Mouse (Mus musculus) neural tube, embryonic 12.5 days (tissue): Measurements from ENCODE around the gene Ankk1. TPM values are rescaled to one million over a fixed set of nuclear protein-coding genes. Genes with fewer than 3 reads are reported as not detected.

Source experiments
- ATAC-seq: fragments of 200-750 bp; cut with Nextera tagmentation; 2 replicates; pipeline ENCODE4 v1.8.0; 2017; ENCODE audit warnings: low read depth, mild to moderate bottlenecking, moderate TSS enrichment, moderate library complexity; ENCODE audit not compliant: low FRiP score
- H3K27ac ChIP-seq: fragments of 300-500 bp; sonication (generic); 2 replicates; pipeline ENCODE4 v1.5.1; 2016
- H3K27me3 ChIP-seq: fragments of 300-500 bp; sonication (generic); replicated peaks from 2 replicates; pipeline ENCODE4 v1.6.1; 2016; ENCODE audit warnings: mild to moderate bottlenecking
- H3K36me3 ChIP-seq: fragments of 300-500 bp; sonication (generic); 2 replicates; pipeline ENCODE4 v1.6.1; 2016; ENCODE audit warnings: mild to moderate bottlenecking
- H3K4me1 ChIP-seq: fragments of 300-500 bp; sonication (generic); 2 replicates; pipeline ENCODE4 v1.6.1; 2016
- H3K4me2 ChIP-seq: fragments of 300-500 bp; sonication (generic); replicated peaks from 2 replicates; pipeline ENCODE4 v1.6.1; 2016; ENCODE audit warnings: mild to moderate bottlenecking
- H3K4me3 ChIP-seq: fragments of 300-500 bp; sonication (generic); 2 replicates; pipeline ENCODE4 v1.5.1; 2016
- H3K9ac ChIP-seq: fragments of 300-500 bp; sonication (generic); 2 replicates; pipeline ENCODE4 v1.6.1; 2016; ENCODE audit warnings: mild to moderate bottlenecking
- H3K9me3 ChIP-seq: fragments of 300-500 bp; sonication (generic); 2 replicates; pipeline ENCODE4 v1.6.1; 2016; ENCODE audit warnings: mild to moderate bottlenecking
- WGBS: fragments of 180-500 bp; shearing (Covaris S2); methylation state at CpG from one replicate; pipeline ENCODE4 v1.1.7; 2016; 5-methylcytosine and 5-hydroxymethylcytosine counted together
- polyA plus RNA-seq: library from polyadenylated mRNA; unstranded; fragments of >200 nt; fragmentation: Nextera tagmentation; extraction: Ambion mirVana; gene quantifications from 2 replicates; pipeline ENCODE4 v1.2.1, GENCODE M21; 2016

The Ankk1 gene
- polyA plus RNA-seq, result not detected in 2 replicates

DNA sequence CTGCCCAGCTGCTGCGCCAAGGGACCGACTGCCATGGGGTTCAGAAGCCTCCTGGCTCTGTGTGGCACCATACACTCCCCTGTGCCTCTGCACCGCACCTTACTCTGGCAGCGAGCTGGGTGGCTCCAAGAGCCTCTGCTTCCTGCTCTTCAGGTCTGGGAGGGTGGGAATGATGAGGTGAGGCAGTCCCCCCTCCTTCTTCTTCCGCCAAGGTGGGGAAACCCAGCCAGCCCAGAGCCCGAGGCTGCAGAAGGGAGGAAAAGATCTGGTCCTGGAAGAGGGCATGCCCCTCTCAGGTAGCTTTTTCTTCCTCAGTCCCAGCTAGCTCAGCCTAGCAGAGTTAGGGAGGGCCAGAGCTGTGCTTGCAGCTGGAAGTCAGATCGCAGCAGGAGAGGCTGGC is at the start of gene Ankk1:
Gene Ankk1 (minus strand): TSS at position 101 of the 400 bp plus-strand sequence.
- 0 out of 2 replicates have a peak, but pooled peaks cover 2% of the 10 kb centered on the region for H3K4me1 ChIP-seq
- H3K4me2 ChIP-seq, result no peak within 1 kb of the TSS
- no peaks in the 10 kb centered on the region for H3K27me3 ChIP-seq
- WGBS, result 85% methylated on average over 7 of the region's 7 CpGs
- H3K4me3 ChIP-seq, result no peak within 1 kb of the TSS
- no peaks in the 10 kb centered on the region for H3K36me3 ChIP-seq
- no peak for ATAC-seq
- H3K27ac ChIP-seq, result no peak within 1 kb of the TSS
- H3K9me3 ChIP-seq, result no peaks in the 10 kb centered on the region
- H3K9ac ChIP-seq, result no peak within 1 kb of the TSS

DNA sequence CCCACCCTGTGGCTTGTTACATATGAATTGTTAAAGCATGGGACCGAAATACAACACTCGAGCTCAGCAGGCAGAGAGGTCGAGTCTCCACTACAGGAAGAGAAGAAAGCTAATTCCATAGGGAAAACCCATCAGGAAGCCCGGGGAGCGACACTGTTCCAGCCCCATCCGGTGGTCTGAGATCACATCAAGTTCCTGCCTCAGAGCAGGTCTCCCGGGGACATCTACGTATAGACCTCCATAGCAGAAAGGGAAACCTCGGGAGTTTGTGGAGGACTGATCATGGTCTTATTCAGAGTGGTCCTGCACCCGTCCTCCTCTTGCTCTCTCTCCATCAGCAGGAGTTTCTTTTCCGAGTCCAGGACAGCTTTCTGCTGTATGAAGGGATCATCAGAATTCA is 45.3 kb upstream of the Ankk1 start:
- no peaks in the 10 kb centered on the region for H3K27me3 ChIP-seq
- no peaks in the 10 kb centered on the region for H3K36me3 ChIP-seq
- H3K27ac ChIP-seq, result no peak overlapping the region
- no peak overlapping the region for H3K4me3 ChIP-seq
- no peak overlapping the region for H3K4me2 ChIP-seq
- H3K9ac ChIP-seq, result no peak overlapping the region
- 73% methylated on average over 11 of the region's 11 CpGs for WGBS
- ATAC-seq, result no peak
- H3K9me3 ChIP-seq, result no peaks in the 10 kb centered on the region
- no peaks in the 10 kb centered on the region for H3K4me1 ChIP-seq

- Histone ChIP-seq H3K9me3 (no peaks in the 10 kb centered on the region), H3K27me3 (no peaks in the 10 kb centered on the region), H3K9ac (no peak overlapping the region), H3K4me1 (no peaks in the 10 kb centered on the region), H3K4me2 (no peak overlapping the region), H3K36me3 (no peaks in the 10 kb centered on the region), H3K4me3 (no peak overlapping the region), H3K27ac (no peak overlapping the region)
- 91% methylated on average over 6 of the region's 6 CpGs for WGBS
- ATAC-seq, result no peak
These were observed 44.1 kb upstream of the Ankk1 start for GRCm38 (mm10) chr9:49470946-49471345.

- no peak for ATAC-seq
These were observed 43.2 kb upstream of the Ankk1 start for GRCm38 (mm10) chr9:49470006-49470405.

DNA sequence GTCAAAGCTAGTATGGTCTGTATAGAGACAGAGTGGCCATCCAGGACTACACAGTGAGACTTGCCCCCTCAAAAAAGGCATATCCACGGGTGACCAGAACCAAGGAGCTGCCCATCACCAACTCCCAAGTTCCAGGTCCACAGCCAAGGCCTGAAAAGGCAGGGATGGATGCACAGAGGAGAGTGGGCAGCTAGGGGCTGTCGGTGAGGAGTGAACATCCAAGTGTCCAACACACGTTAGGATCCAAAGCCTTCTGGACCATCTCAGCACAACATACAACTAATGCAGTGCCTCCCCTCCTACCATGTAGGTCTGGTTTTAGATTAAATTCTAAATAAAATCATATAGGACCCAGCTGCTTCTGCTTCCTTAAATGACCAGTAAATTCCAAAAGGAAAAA is 29.3 kb upstream of the Ankk1 start:
- Histone ChIP-seq H3K9me3 (no peaks in the 10 kb centered on the region), H3K27ac (no peak overlapping the region), H3K36me3 (no peaks in the 10 kb centered on the region), H3K4me1 (no peaks in the 10 kb centered on the region), H3K9ac (no peak overlapping the region), H3K27me3 (no peaks in the 10 kb centered on the region), H3K4me2 (no peak overlapping the region), H3K4me3 (no peak overlapping the region)
- 90% methylated on average over 3 of the region's 3 CpGs for WGBS
- ATAC-seq, result no peak

More at GRCm38 (mm10) chr9:49470006-49470405, 43.2 kb upstream of the Ankk1 start:
- 95% methylated on average over 19 of the region's 19 CpGs for WGBS
- Histone ChIP-seq H3K36me3 (no peaks in the 10 kb centered on the region), H3K4me1 (no peaks in the 10 kb centered on the region), H3K4me3 (no peak overlapping the region), H3K4me2 (no peak overlapping the region), H3K27me3 (no peaks in the 10 kb centered on the region), H3K9ac (no peak overlapping the region), H3K27ac (no peak overlapping the region), H3K9me3 (no peaks in the 10 kb centered on the region)

DNA sequence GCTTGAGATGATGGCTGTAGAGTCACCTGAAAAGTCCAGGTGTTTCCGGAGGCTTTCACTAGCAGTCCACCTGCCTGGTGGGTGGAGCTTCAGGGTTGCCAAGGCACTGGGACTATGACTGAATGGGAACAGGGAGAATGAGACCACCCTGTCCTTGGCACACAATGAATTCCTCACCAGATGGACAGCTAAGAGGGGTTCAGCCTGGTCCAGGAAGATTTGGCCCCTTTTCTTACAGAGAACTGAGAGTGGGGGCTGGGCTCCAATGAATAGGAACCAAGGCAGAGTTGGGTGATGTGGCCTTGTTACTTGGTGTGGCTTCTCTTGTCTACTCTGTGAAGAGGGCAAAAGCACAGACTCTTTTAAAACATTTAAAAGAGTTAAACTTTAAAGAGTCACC is 25.6 kb upstream of the Ankk1 start:
- 94% methylated on average over 1 of the region's 1 CpGs for WGBS

DNA sequence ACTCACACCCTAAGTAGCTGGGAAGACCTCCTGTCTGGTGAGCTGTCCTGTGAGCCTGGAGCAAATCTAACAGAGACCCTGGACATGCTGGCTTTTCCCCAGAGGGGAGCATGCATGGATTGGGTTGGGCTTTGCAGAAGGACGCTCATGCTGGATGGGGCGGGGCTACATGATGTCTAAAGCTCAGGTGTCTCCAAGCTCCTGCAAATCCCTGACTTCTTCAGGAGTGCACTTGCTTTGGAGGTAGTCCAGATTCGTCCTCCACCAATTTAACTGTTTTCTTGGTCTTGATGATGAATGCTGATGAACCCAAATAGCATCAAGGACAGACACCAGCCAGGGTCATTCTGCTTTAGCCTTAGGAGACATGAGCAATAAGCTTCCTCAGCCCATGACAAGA is 23.7 kb upstream of the Ankk1 start:
- Histone ChIP-seq H3K27ac (no peak overlapping the region), H3K4me3 (no peak overlapping the region), H3K4me1 (no peaks in the 10 kb centered on the region), H3K36me3 (no peaks in the 10 kb centered on the region), H3K27me3 (no peaks in the 10 kb centered on the region), H3K9me3 (no peaks in the 10 kb centered on the region), H3K9ac (no peak overlapping the region), H3K4me2 (no peak overlapping the region)
- no peak for ATAC-seq
- 76% methylated on average over 3 of the region's 3 CpGs for WGBS

More for the DNA sequence above, 25.6 kb upstream of the Ankk1 start:
- Histone ChIP-seq H3K36me3 (no peaks in the 10 kb centered on the region), H3K4me3 (no peak overlapping the region), H3K27me3 (no peaks in the 10 kb centered on the region), H3K4me1 (no peaks in the 10 kb centered on the region), H3K27ac (no peak overlapping the region), H3K9ac (no peak overlapping the region), H3K9me3 (no peaks in the 10 kb centered on the region), H3K4me2 (no peak overlapping the region)
- ATAC-seq, result no peak

GRCm38 (mm10) chr9:49442621-49443020 is 15.8 kb upstream of the Ankk1 start:
- Histone ChIP-seq H3K27ac (no peak overlapping the region), H3K9ac (no peak overlapping the region), H3K9me3 (no peaks in the 10 kb centered on the region), H3K36me3 (no peaks in the 10 kb centered on the region), H3K4me1 (no peaks in the 10 kb centered on the region), H3K4me2 (no peak overlapping the region), H3K4me3 (no peak overlapping the region), H3K27me3 (no peaks in the 10 kb centered on the region)
- WGBS, result 82% methylated on average over 3 of the region's 3 CpGs
- ATAC-seq, result no peak

- Histone ChIP-seq H3K4me2 (no peak overlapping the region), H3K9ac (no peak overlapping the region), H3K4me1 (0 out of 2 replicates have a peak, but pooled peaks cover 2% of the 10 kb centered on the region), H3K36me3 (no peaks in the 10 kb centered on the region), H3K4me3 (no peak overlapping the region), H3K27ac (no peak overlapping the region), H3K27me3 (no peaks in the 10 kb centered on the region), H3K9me3 (no peaks in the 10 kb centered on the region)
- WGBS, result 82% methylated on average over 5 of the region's 5 CpGs
- no peak for ATAC-seq
These were observed 657 bp upstream of the Ankk1 start for GRCm38 (mm10) chr9:49427478-49427877.

DNA sequence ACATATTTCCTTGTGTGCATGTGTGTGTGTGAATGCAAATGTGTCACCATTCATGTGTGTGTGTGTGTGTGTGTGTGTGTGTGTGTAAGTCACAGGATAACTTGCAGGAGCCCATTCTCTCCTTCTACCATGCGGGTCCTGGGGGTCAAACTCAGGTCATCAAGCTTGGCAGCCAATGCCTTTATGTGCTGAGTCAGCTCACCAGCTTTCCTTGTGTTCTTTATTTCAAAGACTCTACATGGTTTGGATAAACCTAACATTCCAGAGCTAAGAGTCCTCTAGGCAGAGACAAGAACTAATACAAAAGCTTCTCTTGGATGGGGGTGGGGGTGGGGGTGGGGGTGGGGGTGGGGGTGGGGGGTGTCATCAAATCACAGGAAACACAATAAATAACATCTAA is 1.2 kb downstream of the Ankk1 start:
- no peak overlapping the region for H3K9ac ChIP-seq
- H3K4me1 ChIP-seq, result 0 out of 2 replicates have a peak, but pooled peaks cover 2% of the 10 kb centered on the region
- H3K4me2 ChIP-seq, result no peak overlapping the region
- H3K4me3 ChIP-seq, result no peak overlapping the region
- no peak overlapping the region for H3K27ac ChIP-seq
- no peaks in the 10 kb centered on the region for H3K27me3 ChIP-seq
- no peak for ATAC-seq
- H3K9me3 ChIP-seq, result no peaks in the 10 kb centered on the region
- no peaks in the 10 kb centered on the region for H3K36me3 ChIP-seq
- WGBS, result 24% methylated on average over 1 of the region's 1 CpGs

DNA sequence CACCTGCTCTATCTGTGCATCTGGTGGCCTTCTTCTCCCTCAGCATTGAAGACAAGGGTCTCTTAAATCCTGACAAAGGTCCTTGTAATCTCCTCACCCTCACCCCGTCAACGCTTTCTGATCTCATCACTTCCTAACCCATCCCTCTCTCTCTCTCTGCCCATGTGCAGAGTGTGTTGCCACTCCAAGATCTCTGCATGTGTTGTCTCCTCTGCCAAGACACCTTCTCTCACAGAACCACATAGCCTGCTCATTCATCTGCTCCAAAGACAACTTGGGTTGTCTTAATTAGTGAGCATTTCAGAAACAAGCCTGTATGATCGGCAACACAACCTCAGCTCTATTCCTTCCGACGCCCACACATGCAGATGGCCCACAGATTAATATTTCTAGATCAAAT is 3.0 kb downstream of the Ankk1 start:
- H3K4me2 ChIP-seq, result no peak overlapping the region
- H3K9ac ChIP-seq, result no peak overlapping the region
- 93% methylated on average over 5 of the region's 5 CpGs for whole genome bisulfite sequencing
- H3K4me1 ChIP-seq, result 0 out of 2 replicates have a peak, but pooled peaks cover 2% of the 10 kb centered on the region
- no peak overlapping the region for H3K4me3 ChIP-seq
- H3K9me3 ChIP-seq, result no peaks in the 10 kb centered on the region
- H3K27ac ChIP-seq, result no peak overlapping the region
- no peak for ATAC-seq
- no peaks in the 10 kb centered on the region for H3K36me3 ChIP-seq
- no peaks in the 10 kb centered on the region for H3K27me3 ChIP-seq

DNA sequence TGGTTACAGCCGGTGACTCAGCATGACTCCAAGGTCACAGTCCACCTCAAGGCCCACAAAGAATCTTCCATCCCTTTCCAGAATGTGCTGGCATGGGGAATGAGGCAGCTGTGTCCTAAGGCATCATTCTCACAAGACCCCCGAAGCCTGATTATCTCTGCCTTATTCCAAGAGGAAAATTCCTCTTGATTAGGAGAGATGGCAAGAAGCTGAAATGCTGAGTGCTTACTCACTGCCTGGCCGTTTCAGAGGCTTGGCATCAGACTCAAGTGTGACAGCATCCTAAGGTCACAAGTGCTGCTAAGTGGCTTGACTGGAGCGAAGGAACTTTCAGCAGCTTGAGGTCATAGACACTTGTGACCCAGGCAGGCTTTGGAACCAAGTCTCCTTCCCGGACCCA is 16.2 kb downstream of the Ankk1 start:
- no peak overlapping the region for H3K9ac ChIP-seq
- H3K27ac ChIP-seq, result no peak overlapping the region
- no peaks in the 10 kb centered on the region for H3K9me3 ChIP-seq
- no peaks in the 10 kb centered on the region for H3K4me1 ChIP-seq
- H3K27me3 ChIP-seq, result no peaks in the 10 kb centered on the region; the same call in 1 of the 2 replicates
- H3K36me3 ChIP-seq, result no peaks in the 10 kb centered on the region
- no peak for ATAC-seq
- no peak overlapping the region for H3K4me2 ChIP-seq
- H3K4me3 ChIP-seq, result no peak overlapping the region
- WGBS, result 86% methylated on average over 5 of the region's 5 CpGs

DNA sequence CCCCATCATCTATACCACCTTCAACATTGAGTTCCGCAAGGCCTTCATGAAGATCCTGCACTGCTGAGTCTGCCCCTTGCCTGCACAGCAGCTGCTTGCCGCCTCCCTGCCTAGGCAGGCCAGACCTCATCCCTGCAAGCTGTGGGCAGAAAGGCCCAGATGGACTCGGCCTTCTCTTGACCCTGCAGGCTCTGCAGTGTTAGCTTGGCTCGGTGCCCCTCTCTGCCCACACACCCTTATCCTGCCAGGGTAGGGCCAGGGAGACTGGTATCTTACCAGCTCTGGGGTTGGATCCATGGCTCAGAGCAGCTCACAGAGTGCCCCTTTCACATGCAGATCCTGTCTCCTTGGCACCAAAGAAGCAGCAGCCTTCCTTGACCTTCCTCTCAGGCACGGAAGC is 19.8 kb downstream of the Ankk1 start:
- Histone ChIP-seq H3K4me3 (no peak overlapping the region), H3K9ac (no peak overlapping the region), H3K9me3 (no peaks in the 10 kb centered on the region), H3K4me2 (no peak overlapping the region), H3K4me1 (no peaks in the 10 kb centered on the region), H3K36me3 (no peaks in the 10 kb centered on the region), H3K27me3 (no peaks in the 10 kb centered on the region; the same call in 1 of the 2 replicates), H3K27ac (no peak overlapping the region)
- 92% methylated on average over 5 of the region's 5 CpGs for WGBS
- no peak for ATAC-seq
